Mouse (Mus musculus) skeletal muscle tissue, adult 2 months (tissue): ENCODE results near the gene Bmx.

ENCODE experiments used
- DNase-seq: peaks from one replicate; pipeline ENCODE4 v3.0.0-alpha.2; 2012; ENCODE audit warnings: low read depth, low spot score

The Bmx gene

GRCm38 (mm10) chrX:164258057-164258456 is at the start of gene Bmx:
Gene Bmx (minus strand): TSS chrX:164258193.
- no peak for DNase-seq

DNA sequence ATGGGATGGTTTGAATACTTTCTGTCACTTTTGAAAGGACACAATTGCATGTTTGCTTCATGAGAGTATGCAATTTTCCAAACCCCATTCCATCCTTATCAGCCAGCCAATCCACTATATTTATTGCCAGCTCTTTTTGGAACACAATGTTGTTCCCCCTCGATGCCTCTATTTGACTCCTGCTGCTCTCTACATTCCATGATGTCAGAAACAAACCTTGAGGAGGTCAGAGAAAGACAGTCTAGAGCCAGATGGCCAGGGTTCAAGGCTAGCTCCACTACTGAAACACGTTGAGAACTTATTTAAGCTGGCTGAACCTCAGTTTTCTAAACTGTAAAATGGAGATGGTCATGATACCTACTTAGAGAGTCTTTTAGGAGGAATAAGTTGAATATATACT is 48.3 kb upstream of the Bmx start:
- DNase-seq: no peak

- peak; percentile 45 for DNase-seq
Measured at GRCm38 (mm10) chrX:164291147-164291546, 33.2 kb upstream of the Bmx start.

DNA sequence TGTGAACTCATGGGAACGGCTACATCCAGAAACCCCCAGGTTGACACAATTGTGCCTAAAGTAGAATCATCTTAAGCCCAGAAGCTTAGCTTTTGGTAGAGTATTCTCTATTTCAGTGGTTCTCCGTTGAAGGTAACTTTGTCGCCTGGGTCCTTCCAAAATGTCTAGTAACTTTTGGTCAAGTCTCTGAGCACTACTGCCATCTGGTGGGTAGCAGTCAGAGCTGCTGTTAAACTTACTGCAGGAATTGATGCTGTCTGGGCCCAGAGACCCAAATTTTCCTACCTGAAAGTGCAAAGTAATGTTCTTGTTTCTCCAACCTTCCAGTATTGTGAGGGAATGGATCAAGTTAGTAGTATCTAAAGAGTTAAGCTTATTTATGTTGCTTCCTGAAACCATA is 29.1 kb upstream of the Bmx start:
- no peak for DNase-seq

- no peak for DNase-seq
Measured at GRCm38 (mm10) chrX:164283808-164284207, 25.8 kb upstream of the Bmx start.

- no peak for DNase-seq
Measured at GRCm38 (mm10) chrX:164280918-164281647, 23.1 kb upstream of the Bmx start.

DNA sequence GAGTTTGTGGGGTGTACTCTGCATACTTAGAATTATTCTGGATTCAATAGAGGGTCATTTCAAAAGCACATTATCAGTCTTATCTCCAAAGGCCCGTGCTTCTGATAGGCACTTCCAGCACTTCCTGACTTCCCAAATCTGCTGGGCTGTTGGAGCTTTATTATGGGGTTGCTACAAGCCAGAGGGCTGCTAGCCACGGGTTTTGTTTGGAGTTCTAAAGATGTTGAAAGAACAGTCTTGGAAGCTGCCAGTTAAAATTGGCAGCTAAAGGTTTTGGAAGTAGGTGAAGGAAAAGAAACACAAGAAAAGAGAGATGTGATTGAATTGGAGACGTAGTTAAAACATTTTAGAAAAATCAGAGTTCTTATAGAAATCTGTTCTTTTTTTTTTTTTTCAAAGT is 17.5 kb upstream of the Bmx start:
- DNase-seq: peak; percentile 12

- DNase-seq: no peak
Measured at GRCm38 (mm10) chrX:164270603-164271002, 12.6 kb upstream of the Bmx start.

- DNase-seq: peak; percentile 48
Measured at GRCm38 (mm10) chrX:164269285-164269761, 11.3 kb upstream of the Bmx start, which contains the start of gene Pir. Gene Pir (plus strand): TSS chrX:164269371.

- DNase-seq: no peak
Measured at GRCm38 (mm10) chrX:164264861-164265260, 6.9 kb upstream of the Bmx start.

DNA sequence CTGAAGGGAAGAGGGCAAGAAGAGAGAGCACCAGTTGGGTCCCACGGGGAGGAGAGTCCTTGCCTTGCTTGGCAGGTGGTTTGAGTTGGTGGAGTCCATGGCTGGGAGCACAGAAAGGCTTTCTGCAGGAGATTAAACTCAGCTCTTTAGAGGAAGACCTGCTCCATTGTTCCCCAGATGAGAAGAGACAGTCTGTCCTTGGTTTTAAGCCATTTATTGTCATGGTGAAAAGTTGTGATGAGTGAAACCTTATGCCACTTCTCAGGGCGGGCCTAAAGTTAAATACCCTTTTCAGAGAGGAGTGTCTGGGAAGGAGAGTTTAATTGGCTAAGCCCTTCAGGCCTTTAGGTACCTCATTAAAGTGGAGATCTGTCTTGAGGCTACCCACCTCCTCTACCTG is 4.3 kb upstream of the Bmx start:
- no peak for DNase-seq

DNA sequence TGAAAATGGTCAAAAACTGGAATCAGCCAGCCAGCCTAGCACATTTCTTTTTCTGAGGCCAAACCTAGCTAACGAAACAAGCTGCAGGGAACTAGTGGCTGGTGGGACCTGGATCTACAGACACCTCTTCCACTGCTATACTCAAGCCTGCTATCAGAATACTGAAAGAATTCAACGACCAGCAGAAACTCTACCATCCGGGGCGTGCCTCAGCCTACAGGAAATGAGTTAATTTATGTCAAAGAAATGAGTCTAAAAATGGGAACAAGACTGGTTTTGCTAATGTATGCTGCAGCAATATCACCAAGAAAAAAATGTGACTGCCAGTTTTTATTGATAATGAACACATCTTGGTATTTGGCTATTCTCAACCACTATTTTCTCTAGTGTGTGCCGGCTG is 669 bp upstream of the Bmx start:
- no peak for DNase-seq

DNA sequence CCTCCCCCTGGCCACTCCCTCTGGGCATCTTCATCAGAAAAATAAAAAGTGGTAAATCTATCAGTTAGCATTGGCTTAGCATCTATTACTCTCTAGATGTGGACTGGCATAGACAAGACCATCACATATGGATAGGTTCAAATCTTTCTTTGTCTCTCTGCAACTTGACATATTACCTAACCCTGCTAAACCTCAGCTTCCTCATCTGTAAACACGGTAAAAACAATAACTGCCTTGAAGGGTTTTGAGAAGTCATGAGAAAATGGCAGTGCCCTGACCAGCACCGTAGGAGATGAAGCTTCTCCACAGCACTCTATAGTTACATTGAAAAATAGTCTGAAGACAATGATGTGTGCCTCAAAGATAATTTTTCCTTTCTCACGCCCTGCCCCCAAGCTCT is 1.5 kb downstream of the Bmx start:
- DNase-seq: no peak

DNA sequence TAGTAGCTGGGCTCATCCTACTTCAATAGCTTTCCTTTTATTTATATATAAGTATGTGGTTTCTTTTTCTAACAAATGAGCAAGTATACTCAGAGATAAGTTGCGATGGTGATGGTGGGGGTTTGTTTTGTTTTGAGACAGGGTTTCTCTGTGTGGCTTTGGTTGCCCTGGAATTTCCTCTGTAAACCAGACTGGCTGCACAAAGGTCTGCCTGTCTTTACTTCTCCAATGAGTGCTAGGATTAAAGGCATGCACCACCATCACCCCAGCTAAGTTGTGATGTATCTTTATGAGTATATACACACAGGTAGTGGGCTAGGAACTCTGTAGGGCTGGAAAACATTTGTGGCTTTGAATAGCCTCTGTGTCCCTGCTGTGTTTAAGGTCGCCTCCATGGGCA is 11.3 kb downstream of the Bmx start:
- DNase-seq: no peak

GRCm38 (mm10) chrX:164245714-164246113 is 12.3 kb downstream of the Bmx start:
- DNase-seq: no peak

- DNase-seq: no peak
Measured at GRCm38 (mm10) chrX:164233380-164233779, 24.6 kb downstream of the Bmx start.

DNA sequence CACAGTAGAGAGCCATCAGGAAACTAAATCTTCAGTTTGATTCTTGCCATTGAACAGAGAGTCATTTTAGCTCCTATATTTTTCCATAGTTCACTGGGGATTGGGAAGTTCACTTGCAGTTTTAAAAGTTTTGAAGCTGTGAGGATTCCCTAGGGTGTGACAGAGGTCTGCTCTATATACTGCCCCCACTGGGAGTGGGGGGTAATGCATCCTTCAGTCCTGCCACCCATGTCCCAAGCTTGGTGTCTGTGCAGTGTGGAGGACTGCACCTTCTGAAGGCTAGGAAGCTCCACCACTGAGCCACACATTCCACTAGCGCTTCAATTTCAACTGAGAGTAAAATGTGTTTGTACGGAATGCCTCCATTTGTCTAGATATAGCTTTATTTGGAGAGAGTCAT is 36.0 kb downstream of the Bmx start:
- no peak for DNase-seq

DNA sequence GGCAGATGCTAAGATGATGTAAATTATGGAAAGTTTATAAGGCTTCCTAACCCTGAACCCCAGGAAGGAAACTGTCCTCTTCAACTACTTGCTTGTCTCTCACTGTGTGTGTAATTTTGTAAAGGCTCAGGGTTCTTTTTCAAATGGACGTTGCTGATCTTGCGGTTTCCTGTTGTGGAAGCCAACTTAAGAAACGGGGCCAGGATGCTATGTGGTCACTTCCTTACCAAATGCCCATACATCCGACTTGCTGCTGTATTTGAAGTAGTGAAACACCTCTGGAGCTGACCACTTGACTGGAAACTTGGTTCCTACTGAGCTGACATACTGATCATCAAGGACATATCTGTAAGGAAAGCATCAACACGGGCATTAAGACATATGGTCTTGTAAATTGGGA is 57.4 kb downstream of the Bmx start:
- no peak for DNase-seq

GRCm38 (mm10) chrX:164197679-164198078 is 60.3 kb downstream of the Bmx start:
- no peak for DNase-seq

- DNase-seq: no peak
Measured at GRCm38 (mm10) chrX:164189880-164190279, 68.1 kb downstream of the Bmx start.

GRCm38 (mm10) chrX:164183844-164184243 is 74.1 kb downstream of the Bmx start:
- DNase-seq: peak; percentile 43

- DNase-seq: no peak
Measured at GRCm38 (mm10) chrX:164179746-164180145, 78.2 kb downstream of the Bmx start.

- DNase-seq: no peak
Measured at GRCm38 (mm10) chrX:164178856-164179255, 79.1 kb downstream of the Bmx start.

- no peak for DNase-seq
Measured at GRCm38 (mm10) chrX:164175780-164176179, 82.2 kb downstream of the Bmx start.
